Mouse (Mus musculus) cerebellum, adult 2 months (tissue): Measurements from ENCODE around the gene Tcf3.

Experiments used
- CTCF ChIP-seq: fragments of 200-500 bp; IDR thresholded peaks from 2 replicates; pipeline ENCODE4 v1.5.1; 2011; ENCODE audit warnings: low read depth, mild to moderate bottlenecking, control low read depth, low read length, moderate library complexity, borderline replicate concordance; ENCODE audit not compliant: insufficient read depth
- POLR2A ChIP-seq: fragments of 200-500 bp; IDR thresholded peaks from 2 replicates; pipeline ENCODE4 v1.6.1; 2011; ENCODE audit warnings: low read length, control low read depth, borderline replicate concordance; ENCODE audit not compliant: insufficient read depth

- TF ChIP-seq CTCF = no peak
- TF ChIP-seq POLR2A = no peak
Observed at GRCm38 (mm10) chr10:80434823-80435222, 1.4 kb upstream of the Tcf3 start.
